Mouse (Mus musculus): ENCODE measurements around the gene Pam16.

Gene Pam16

GRCm38 (mm10) chr16:4624481-4625110 is at the start of gene Pam16:
TSS of gene Pam16 (minus strand) at chr16:4624988.
- DNase-seq, result peak; percentile 88

DNA sequence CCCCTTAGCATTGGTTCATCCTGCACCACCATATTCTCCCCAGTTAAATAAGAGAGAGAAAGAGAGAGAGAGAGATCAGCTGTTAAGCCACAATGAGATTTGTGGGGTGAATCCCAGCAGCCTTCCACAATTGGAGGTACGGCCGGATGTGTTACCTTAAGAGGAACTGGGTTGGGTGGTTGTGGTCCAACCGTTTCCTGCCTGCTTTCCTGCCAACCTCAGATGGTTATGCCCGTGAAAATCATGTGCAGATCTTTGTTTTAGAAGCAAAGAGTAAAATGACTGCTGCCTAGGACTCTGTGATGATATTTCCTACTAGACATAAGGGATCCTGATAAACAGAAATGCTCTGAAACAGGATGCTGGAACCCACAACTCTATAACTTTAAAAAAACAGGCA is 49.3 kb upstream of the Pam16 start:
- DNase-seq, result no peak

DNA sequence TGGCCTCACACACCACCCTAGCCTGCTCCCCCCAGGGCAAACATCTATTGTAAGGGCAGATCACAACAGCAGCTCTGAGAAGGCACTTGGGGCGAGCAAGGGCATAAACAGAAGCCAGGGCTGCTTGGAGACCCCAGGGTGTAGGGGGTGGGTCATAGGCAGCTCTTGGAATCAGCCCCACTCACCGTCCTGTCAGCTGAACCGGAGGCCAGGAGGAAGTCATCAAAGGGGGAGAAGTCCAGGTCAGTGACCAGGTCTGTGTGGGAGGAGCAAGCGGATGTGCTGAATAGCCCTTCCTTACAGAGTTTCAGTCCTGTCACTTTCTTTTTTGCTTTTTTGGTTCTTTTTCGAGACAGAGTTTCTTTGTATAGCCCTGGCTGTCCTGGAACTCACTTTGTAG is 45.5 kb upstream of the Pam16 start:
- DNase-seq, result no peak

- peak; percentile 94 for DNase-seq
Measured at GRCm38 (mm10) chr16:4667190-4667808, 42.5 kb upstream of the Pam16 start.

DNA sequence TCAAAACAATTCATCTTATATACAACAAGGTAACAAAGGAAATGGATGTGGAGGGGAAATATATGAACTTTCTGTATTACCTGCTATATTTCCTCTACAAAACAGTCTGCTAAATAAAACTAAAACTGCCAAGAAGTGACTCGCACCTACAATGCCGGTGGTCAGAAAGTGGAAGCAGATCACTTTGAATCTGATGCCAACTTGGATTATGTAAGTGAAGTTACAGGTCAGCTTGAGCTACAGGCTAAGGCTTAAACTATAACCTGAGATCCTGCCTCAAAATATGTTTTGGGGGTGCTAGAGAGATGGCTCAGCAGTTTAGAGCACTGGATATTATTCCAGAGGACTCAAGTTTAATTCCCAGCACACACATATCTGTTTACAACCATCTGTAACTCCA is 40.9 kb upstream of the Pam16 start:
- DNase-seq, result no peak

- DNase-seq, result no peak
Measured at GRCm38 (mm10) chr16:4663806-4664205, 39.0 kb upstream of the Pam16 start.

DNA sequence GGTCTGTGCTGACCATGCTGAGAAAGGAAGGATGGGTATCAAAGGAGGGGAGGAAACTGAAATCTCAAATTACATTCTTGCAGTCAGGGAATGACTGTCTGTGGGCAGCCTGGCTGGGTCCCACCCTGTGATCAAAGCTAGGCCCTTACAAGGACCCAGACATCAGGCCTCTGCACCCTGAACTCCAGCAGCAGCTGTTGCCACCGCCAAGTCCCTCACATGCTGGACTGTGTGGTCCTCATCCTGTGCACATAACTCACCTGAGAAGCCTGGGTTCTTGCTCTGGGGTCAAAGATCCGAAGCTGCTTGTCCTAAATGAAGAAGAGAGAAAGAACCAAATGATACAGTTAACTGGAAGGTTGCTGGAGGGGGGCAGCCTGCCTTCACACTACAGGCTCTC is 36.8 kb upstream of the Pam16 start:
- no peak for DNase-seq

- DNase-seq, result no peak
Measured at GRCm38 (mm10) chr16:4659326-4659725, 34.5 kb upstream of the Pam16 start.

DNA sequence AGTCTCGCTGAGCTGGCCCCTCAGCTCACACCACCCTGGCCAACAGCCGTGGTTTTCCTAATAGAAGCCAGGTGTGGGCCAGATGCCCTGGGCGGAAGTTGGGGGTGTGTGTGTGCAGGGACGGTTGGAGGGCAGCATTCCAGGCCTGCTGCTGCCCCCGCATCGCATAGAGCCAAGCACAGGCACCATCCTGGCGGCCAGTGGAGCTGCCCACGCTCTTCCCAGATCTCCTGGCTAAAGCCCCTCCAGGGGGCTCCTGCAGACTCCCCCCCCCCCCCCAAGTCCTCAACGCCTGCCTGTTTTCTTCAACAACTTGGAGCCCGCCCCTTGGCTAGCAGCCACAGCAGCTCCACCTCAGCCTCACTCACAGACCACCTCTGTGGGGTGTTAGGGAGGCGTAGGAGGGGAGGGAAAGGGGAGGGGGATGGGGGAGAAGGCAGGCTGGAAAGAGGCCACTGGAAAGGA is 34.0 kb upstream of the Pam16 start:
- DNase-seq, result no peak

- DNase-seq, result no peak
Measured at GRCm38 (mm10) chr16:4656571-4657081, 31.8 kb upstream of the Pam16 start.

GRCm38 (mm10) chr16:4655764-4656570 is 31.2 kb upstream of the Pam16 start:
- DNase-seq, result no peak

DNA sequence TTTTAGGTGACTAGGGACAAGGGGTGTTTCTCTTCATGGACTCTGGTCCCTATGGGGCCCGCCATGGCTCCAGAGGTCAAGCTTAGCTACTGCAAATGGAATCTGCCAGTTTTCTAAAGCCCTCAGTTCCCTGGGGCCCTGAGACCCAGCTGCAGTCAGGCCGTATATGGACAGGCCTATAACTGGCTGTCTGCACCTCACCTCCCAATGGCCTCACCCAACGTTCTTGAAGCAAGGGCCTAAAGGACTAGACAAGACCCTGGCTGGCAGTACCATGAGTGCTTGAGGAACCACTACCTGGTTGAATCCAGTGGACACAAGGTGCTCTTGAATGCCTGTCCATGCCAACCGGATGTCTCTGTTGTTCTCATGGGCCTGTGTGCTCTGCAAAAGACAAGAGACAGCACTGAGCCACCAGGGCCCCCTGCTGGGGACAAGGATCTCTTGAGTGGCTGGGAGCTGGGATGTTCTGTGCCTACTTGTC is 30.5 kb upstream of the Pam16 start:
- DNase-seq, result no peak

DNA sequence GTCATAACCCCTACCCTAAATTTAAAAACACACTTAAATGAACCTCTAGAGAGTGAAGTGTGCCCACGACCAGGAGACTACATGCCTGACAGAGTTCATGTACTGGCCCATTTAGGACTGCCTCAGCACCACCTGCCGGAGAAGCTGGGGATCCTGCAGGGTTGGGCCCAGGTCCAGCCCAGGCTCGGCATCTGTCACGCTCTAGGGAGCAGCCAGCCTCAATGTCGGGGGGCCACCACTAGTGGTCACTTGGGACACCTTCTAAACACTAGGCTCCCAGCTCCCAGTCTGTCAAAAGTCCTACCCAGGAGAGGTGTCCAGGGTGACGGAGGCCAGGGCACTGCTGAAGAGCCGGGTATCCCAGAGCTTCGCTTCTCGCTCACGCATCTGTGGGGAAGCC is 29.9 kb upstream of the Pam16 start:
- DNase-seq, result no peak

GRCm38 (mm10) chr16:4652707-4653416 is 28.1 kb upstream of the Pam16 start:
- no peak for DNase-seq

- DNase-seq, result no peak
Measured at GRCm38 (mm10) chr16:4651624-4652023, 26.8 kb upstream of the Pam16 start.

- DNase-seq, result no peak
Measured at GRCm38 (mm10) chr16:4651081-4651480, 26.3 kb upstream of the Pam16 start.

GRCm38 (mm10) chr16:4650161-4650560 is 25.4 kb upstream of the Pam16 start:
- no peak for DNase-seq

GRCm38 (mm10) chr16:4649692-4650091 is 24.9 kb upstream of the Pam16 start:
- no peak for DNase-seq

GRCm38 (mm10) chr16:4649211-4649610 is 24.4 kb upstream of the Pam16 start:
- DNase-seq, result no peak

- DNase-seq, result no peak
Measured at GRCm38 (mm10) chr16:4648416-4649023, 23.7 kb upstream of the Pam16 start.

DNA sequence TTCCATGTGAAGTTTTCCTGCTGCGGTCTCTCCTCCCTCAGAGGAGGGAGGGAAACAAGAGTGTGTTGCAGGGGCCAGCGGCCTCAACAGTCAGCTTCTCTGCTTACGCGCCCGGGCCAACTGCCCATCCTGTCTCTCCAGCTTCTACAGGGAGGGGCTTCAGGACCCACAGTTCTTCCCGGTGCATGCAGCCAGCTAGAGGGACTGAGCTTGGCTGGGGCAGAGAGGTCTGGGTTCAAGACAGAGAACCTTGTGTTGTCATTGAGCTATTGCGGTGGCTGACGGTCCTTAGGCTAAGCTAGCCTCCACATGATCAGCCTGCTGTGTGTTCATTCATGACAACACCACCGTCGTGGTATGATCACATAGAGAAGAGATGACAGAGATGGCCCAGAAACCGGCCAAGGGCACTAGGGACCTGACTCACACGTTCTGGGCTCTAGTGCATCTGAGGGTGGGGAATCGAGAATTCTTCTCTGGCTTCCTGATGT is 22.9 kb upstream of the Pam16 start:
- no peak for DNase-seq

- DNase-seq, result no peak
Measured at GRCm38 (mm10) chr16:4646831-4647230, 22.0 kb upstream of the Pam16 start.

Data from right cerebral cortex, postnatal 4 days (tissue).